Mouse (Mus musculus): ENCODE results near the gene Gm21149.
"Not testable (repeated sequence)": the region's sequence is repeated elsewhere in the genome, so short reads cannot be mapped to it uniquely, and the experiment has no call there.

Gene Gm21149

GRCm38 (mm10) chr5:15463561-15463960 is 12.8 kb downstream of the Gm21149 start:
- DNase-seq (ENCODE audit: low spot score in 2 of 2), result not testable (repeated sequence)

GRCm38 (mm10) chr5:15461613-15462012 is 14.7 kb downstream of the Gm21149 start:
- not testable (repeated sequence) for DNase-seq (ENCODE audit: low spot score in 2 of 2)

DNA sequence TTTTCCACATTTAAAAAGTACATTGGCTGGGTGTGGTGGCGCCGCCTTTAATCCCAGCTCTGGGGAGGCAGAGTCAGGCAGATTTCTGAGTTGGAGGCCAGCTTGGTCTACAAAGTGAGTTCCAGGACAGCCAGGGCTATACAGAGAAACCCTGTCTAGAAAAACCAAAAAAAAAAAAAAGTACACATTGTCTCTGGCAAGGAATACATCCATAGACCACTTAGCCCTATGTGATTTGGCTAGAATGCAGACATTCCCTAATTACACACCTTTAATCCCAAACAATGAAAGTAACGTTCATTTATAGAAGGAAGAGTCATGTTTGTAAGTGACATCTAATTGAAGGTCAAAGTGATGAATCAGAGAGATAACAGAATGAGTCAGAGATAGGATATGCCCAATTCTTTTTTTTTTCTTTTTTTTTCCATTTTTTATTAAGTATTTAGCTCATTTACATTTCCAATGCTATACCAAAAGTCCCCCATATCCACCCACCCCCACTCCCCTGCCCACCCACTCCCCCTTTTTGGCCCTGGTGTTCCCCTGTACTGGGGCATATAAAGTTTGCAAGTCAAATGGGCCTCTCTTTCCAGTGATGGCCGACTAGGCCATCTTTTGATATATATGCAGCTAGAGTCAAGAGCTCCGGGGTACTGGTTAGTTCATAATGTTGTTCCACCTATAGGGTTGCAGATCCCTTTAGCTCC is 18.3 kb downstream of the Gm21149 start:
- not testable (repeated sequence) for DNase-seq (ENCODE audit: low spot score in 2 of 2)

Measured in spleen, postnatal 4 days (tissue).